In the genomic region with DNA sequence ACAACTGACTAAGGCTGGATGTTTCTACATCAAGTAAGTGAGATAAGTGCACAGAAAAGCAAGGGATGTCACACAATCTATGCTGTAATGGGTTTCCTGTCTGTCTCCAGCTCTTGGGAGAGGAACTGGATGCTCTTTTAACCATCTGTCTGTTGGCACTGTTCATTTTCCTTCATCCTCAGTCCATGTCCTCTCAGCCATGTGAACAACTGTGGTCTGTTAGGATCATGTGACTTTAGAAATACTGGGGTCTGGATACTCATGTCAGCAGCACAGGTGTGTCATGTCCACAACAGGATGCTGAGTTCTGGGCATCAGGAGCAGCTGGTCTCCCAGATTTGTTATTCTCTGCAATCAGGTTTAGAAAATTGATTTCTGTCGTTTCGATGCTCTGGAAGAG, we compare ENCODE assay signal across 20 mouse cellular contexts. TPM values are rescaled to one million over a fixed set of nuclear protein-coding genes. Genes with fewer than 3 reads are reported as not detected.
"Had no signal": no experiment of that assay in that cellular context is flagged by ENCODE, and none has a peak within 500 bp of the region (broad histone marks: within the 10 kb centered on the region; RNA-seq: fewer than 3 reads in every experiment).

No protein-coding gene starts in this region.

- H3K4me2 ChIP-seq: limb, embryonic 15.5 days; liver, embryonic 12.5 days; lung, embryonic 15.5 days; midbrain, embryonic 12.5 days; neural tube, embryonic 13.5 days; stomach, embryonic 15.5 days had no signal

- DNase-seq: kidney, adult 8-10 months; kidney, postnatal 36 days; lung, postnatal 14 days; retina, postnatal 1 day; right cerebral cortex, postnatal 14 days; thymus, postnatal 14 days had no signal

- H3K4me3 ChIP-seq: limb, embryonic 15.5 days; liver, embryonic 12.5 days; lung, embryonic 15.5 days; midbrain, embryonic 12.5 days; neural tube, embryonic 13.5 days; stomach, embryonic 15.5 days had no signal

- H3K4me1 ChIP-seq: limb, embryonic 15.5 days; liver, embryonic 12.5 days; lung, embryonic 15.5 days; midbrain, embryonic 12.5 days; neural tube, embryonic 13.5 days; stomach, embryonic 15.5 days had no signal

- H3K27me3 ChIP-seq: limb, embryonic 15.5 days; liver, embryonic 12.5 days; lung, embryonic 15.5 days; midbrain, embryonic 12.5 days; neural tube, embryonic 13.5 days; stomach, embryonic 15.5 days had no signal

- H3K9me3 ChIP-seq: limb, embryonic 15.5 days; liver, embryonic 12.5 days; lung, embryonic 15.5 days; midbrain, embryonic 12.5 days; neural tube, embryonic 13.5 days; stomach, embryonic 15.5 days had no signal

- H3K36me3 ChIP-seq: limb, embryonic 15.5 days; liver, embryonic 12.5 days; lung, embryonic 15.5 days; midbrain, embryonic 12.5 days; neural tube, embryonic 13.5 days; stomach, embryonic 15.5 days had no signal

- H3K9ac ChIP-seq: limb, embryonic 15.5 days; liver, embryonic 12.5 days; lung, embryonic 15.5 days; midbrain, embryonic 12.5 days; neural tube, embryonic 13.5 days; stomach, embryonic 15.5 days had no signal

- H3K27ac ChIP-seq: kidney, postnatal 0 days; limb, embryonic 15.5 days; liver, embryonic 12.5 days; lung, embryonic 15.5 days; midbrain, embryonic 12.5 days; neural tube, embryonic 13.5 days; stomach, embryonic 15.5 days had no signal

- ATAC-seq: intestine, postnatal 0 days; liver, embryonic 12.5 days; midbrain, embryonic 16.5 days had no signal

RNA-seq across cellular contexts. Expression of a gene that starts 35.6 kb away (rescaled TPM):
- total RNA-seq: left cerebral cortex, adult 18-20 months; left cerebral cortex, postnatal 25 days; megakaryocyte-erythroid progenitor cell, adult 5-6 weeks had no signal
- polyA plus RNA-seq: limb, embryonic 11.5 days; limb, embryonic 15.5 days; liver, embryonic 12.5 days; liver, embryonic 16.5 days; lung, embryonic 15.5 days; midbrain, embryonic 12.5 days; midbrain, embryonic 16.5 days; neural tube, embryonic 13.5 days; stomach, embryonic 15.5 days had no signal
